Mouse (Mus musculus) stomach, embryonic 14.5 days (tissue): ENCODE results near the gene Epc2. TPM values are rescaled to one million over a fixed set of nuclear protein-coding genes. Genes with fewer than 3 reads are reported as not detected.

ENCODE experiments used
- ATAC-seq: fragments of 200-750 bp; cut with Nextera tagmentation; 2 replicates; pipeline ENCODE4 v1.8.0; 2017; ENCODE audit warnings: low read depth, moderate TSS enrichment; ENCODE audit not compliant: insufficient number of reproducible peaks, insufficient read depth, low FRiP score
- H3K27ac ChIP-seq: fragments of 300-500 bp; sonication (generic); 2 replicates; pipeline ENCODE4 v1.5.1; 2014; ENCODE audit warnings: mild to moderate bottlenecking, low read length, moderate library complexity, mixed read lengths
- H3K27me3 ChIP-seq: fragments of 300-500 bp; sonication (generic); 2 replicates; pipeline ENCODE4 v1.6.1; 2014; ENCODE audit warnings: low read length, control low read depth, mixed read lengths; ENCODE audit not compliant: control insufficient read depth, insufficient read depth
- H3K36me3 ChIP-seq: fragments of 300-500 bp; sonication (generic); 2 replicates; pipeline ENCODE4 v1.6.1; 2014; ENCODE audit warnings: mild to moderate bottlenecking, control low read depth, low read length, moderate library complexity, mixed read lengths; ENCODE audit not compliant: control insufficient read depth, insufficient read depth
- H3K4me1 ChIP-seq: fragments of 300-500 bp; sonication (generic); 2 replicates; pipeline ENCODE4 v1.6.1; 2014; ENCODE audit warnings: low read length, control low read depth, mixed read lengths; ENCODE audit not compliant: control insufficient read depth, insufficient read depth
- H3K4me2 ChIP-seq: fragments of 300-500 bp; sonication (generic); replicated peaks from 2 replicates; pipeline ENCODE4 v1.6.1; 2014; ENCODE audit warnings: low read depth, low read length, control low read depth
- H3K4me3 ChIP-seq: fragments of 300-500 bp; sonication (generic); 2 replicates; pipeline ENCODE4 v1.5.1; 2014; ENCODE audit warnings: low read depth, low read length, control low read depth
- H3K9ac ChIP-seq: fragments of 300-500 bp; sonication (generic); replicated peaks from 2 replicates; pipeline ENCODE4 v1.6.1; 2014; ENCODE audit warnings: low read depth, mild to moderate bottlenecking, control low read depth, low read length, moderate library complexity, mixed read lengths
- H3K9me3 ChIP-seq: fragments of 300-500 bp; sonication (generic); 2 replicates; pipeline ENCODE4 v1.6.1; 2016; ENCODE audit warnings: low read depth, low read length, control low read depth; ENCODE audit not compliant: control insufficient read depth
- WGBS: fragments of 180-500 bp; shearing (Covaris S2); extraction: QIAGEN DNeasy Blood & Tissue Kit; methylation state at CpG from one replicate; pipeline ENCODE4 v1.1.7; 2014; 5-methylcytosine and 5-hydroxymethylcytosine counted together
- polyA plus RNA-seq: library from polyadenylated mRNA; unstranded; fragments of >200 nt; fragmentation: Nextera tagmentation; extraction: Ambion mirVana; gene quantifications from 2 replicates; pipeline ENCODE4 v1.2.1, GENCODE M21; 2014

Epc2 gene
- polyA plus RNA-seq, 1 experiment from 2014 or later: 13.8 TPM

GRCm38 (mm10) chr2:49457797-49458196 lies 6.5 kb downstream of the Epc2 start:
- no peak overlapping the region for H3K4me3 ChIP-seq
- ATAC-seq: no peak
- no peaks in the 10 kb centered on the region for H3K36me3 ChIP-seq
- no peaks in the 10 kb centered on the region for H3K4me1 ChIP-seq
- H3K27me3 ChIP-seq: no peaks in the 10 kb centered on the region
- H3K9me3 ChIP-seq: peaks cover 5% of the 10 kb centered on the region; the same call in 1 of the 2 replicates
- no peak overlapping the region for H3K4me2 ChIP-seq
- 79% methylated on average over 2 of the region's 2 CpGs for WGBS
- no peak overlapping the region for H3K27ac ChIP-seq
- H3K9ac ChIP-seq: no peak overlapping the region

GRCm38 (mm10) chr2:49465672-49466222 lies 14.5 kb downstream of the Epc2 start:
- WGBS: 80% methylated on average over 3 of the region's 3 CpGs
- peaks cover 5% of the 10 kb centered on the region; the same call in 1 of the 2 replicates for H3K9me3 ChIP-seq
- 0 out of 2 replicates have a peak, but pooled peaks cover 2% of the 10 kb centered on the region for H3K4me1 ChIP-seq
- no peak overlapping the region for H3K4me3 ChIP-seq
- H3K9ac ChIP-seq: no peak overlapping the region
- ATAC-seq: no peak
- H3K4me2 ChIP-seq: no peak overlapping the region
- H3K36me3 ChIP-seq: no peaks in the 10 kb centered on the region
- H3K27me3 ChIP-seq: no peaks in the 10 kb centered on the region
- H3K27ac ChIP-seq: no peak overlapping the region

GRCm38 (mm10) chr2:49467038-49467437 lies 15.8 kb downstream of the Epc2 start:
- no peak overlapping the region for H3K27ac ChIP-seq
- no peak overlapping the region for H3K9ac ChIP-seq
- H3K4me3 ChIP-seq: no peak overlapping the region
- WGBS: 90% methylated on average over 1 of the region's 1 CpGs
- ATAC-seq: no peak
- no peak overlapping the region for H3K4me2 ChIP-seq
- no peaks in the 10 kb centered on the region for H3K36me3 ChIP-seq
- H3K9me3 ChIP-seq: peaks cover 2% of the 10 kb centered on the region; the same call in 1 of the 2 replicates
- peaks cover 2% of the 10 kb centered on the region; the same call in 1 of the 2 replicates for H3K4me1 ChIP-seq
- H3K27me3 ChIP-seq: no peaks in the 10 kb centered on the region

- no peak overlapping the region for H3K4me2 ChIP-seq
- peaks cover 5% of the 10 kb centered on the region; the same call in 1 of the 2 replicates for H3K4me1 ChIP-seq
- H3K36me3 ChIP-seq: no peaks in the 10 kb centered on the region
- no peaks in the 10 kb centered on the region for H3K27me3 ChIP-seq
- no peak overlapping the region for H3K27ac ChIP-seq
- H3K9ac ChIP-seq: no peak overlapping the region
- no peaks in the 10 kb centered on the region for H3K9me3 ChIP-seq
- H3K4me3 ChIP-seq: no peak overlapping the region
- 82% methylated on average over 3 of the region's 3 CpGs for WGBS
- no peak for ATAC-seq
Observed at GRCm38 (mm10) chr2:49471188-49471587, 19.9 kb downstream of the Epc2 start.

- H3K27me3 ChIP-seq: no peaks in the 10 kb centered on the region
- H3K9me3 ChIP-seq: no peaks in the 10 kb centered on the region
- H3K4me2 ChIP-seq: no peak overlapping the region
- no peak overlapping the region for H3K4me3 ChIP-seq
- H3K4me1 ChIP-seq: peaks cover 5% of the 10 kb centered on the region; the same call in 1 of the 2 replicates
- no peak overlapping the region for H3K9ac ChIP-seq
- 61% methylated on average over 5 of the region's 5 CpGs for whole genome bisulfite sequencing
- H3K36me3 ChIP-seq: no peaks in the 10 kb centered on the region
- ATAC-seq: no peak
- no peak overlapping the region for H3K27ac ChIP-seq
Observed at GRCm38 (mm10) chr2:49471641-49472355, 20.5 kb downstream of the Epc2 start.

GRCm38 (mm10) chr2:49472443-49472842 lies 21.2 kb downstream of the Epc2 start:
- no peak overlapping the region for H3K9ac ChIP-seq
- H3K4me2 ChIP-seq: no peak overlapping the region
- no peaks in the 10 kb centered on the region for H3K9me3 ChIP-seq
- WGBS: 77% methylated on average over 6 of the region's 6 CpGs
- H3K27ac ChIP-seq: no peak overlapping the region
- H3K27me3 ChIP-seq: no peaks in the 10 kb centered on the region
- no peaks in the 10 kb centered on the region for H3K36me3 ChIP-seq
- no peak for ATAC-seq
- H3K4me1 ChIP-seq: peaks cover 5% of the 10 kb centered on the region; the same call in 1 of the 2 replicates
- no peak overlapping the region for H3K4me3 ChIP-seq

- H3K36me3 ChIP-seq: no peaks in the 10 kb centered on the region
- no peak overlapping the region for H3K4me2 ChIP-seq
- H3K4me1 ChIP-seq: no peaks in the 10 kb centered on the region
- H3K9ac ChIP-seq: no peak overlapping the region
- no peaks in the 10 kb centered on the region for H3K27me3 ChIP-seq
- no peak overlapping the region for H3K4me3 ChIP-seq
- no peaks in the 10 kb centered on the region for H3K9me3 ChIP-seq
- ATAC-seq: no peak
- H3K27ac ChIP-seq: no peak overlapping the region
Observed at GRCm38 (mm10) chr2:49482146-49482545, 30.9 kb downstream of the Epc2 start.

- H3K9me3 ChIP-seq: no peaks in the 10 kb centered on the region
- no peak overlapping the region for H3K9ac ChIP-seq
- H3K36me3 ChIP-seq: no peaks in the 10 kb centered on the region
- WGBS: 94% methylated on average over 5 of the region's 5 CpGs
- H3K27me3 ChIP-seq: no peaks in the 10 kb centered on the region
- no peaks in the 10 kb centered on the region for H3K4me1 ChIP-seq
- H3K4me2 ChIP-seq: no peak overlapping the region
- ATAC-seq: no peak
- no peak overlapping the region for H3K27ac ChIP-seq
- H3K4me3 ChIP-seq: no peak overlapping the region
Observed at GRCm38 (mm10) chr2:49483382-49483781, 32.1 kb downstream of the Epc2 start.
